Mouse (Mus musculus): ENCODE data around the gene Setd5.

Setd5 gene

DNA sequence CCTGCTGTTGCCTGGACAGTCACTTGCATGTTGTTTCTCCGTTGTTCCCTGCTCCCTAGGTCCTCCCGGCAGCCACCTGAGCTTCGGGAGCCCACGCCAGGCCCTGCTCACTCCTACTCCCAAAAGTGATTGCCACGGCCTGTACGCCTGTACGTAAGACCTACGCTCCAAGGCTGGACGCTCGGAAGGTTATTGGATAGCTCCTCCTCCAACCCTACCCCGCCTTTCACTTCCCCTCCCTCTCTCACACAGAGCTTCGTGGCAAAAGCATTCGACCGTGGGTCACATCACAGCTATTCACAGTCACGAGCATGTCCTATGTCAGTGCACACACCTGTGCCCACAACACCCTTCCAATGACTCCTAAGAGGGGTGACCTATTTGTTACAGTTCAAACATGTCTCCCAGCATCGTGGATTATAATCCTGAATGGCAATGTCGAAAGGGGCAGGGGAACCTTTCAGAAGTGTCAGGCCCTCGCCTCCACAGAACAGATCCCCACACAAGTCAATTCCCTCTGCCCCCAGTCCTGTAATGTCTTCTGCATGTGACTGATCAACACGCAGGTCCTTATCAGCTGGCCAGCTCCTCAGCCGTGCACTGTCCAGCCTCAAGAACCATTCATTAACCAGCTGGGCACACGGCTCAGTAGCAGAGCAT is 107.8 kb downstream of the Setd5 start:
- no peak for DNase-seq (ENCODE audit: low spot score in 2 of 2)

DNA sequence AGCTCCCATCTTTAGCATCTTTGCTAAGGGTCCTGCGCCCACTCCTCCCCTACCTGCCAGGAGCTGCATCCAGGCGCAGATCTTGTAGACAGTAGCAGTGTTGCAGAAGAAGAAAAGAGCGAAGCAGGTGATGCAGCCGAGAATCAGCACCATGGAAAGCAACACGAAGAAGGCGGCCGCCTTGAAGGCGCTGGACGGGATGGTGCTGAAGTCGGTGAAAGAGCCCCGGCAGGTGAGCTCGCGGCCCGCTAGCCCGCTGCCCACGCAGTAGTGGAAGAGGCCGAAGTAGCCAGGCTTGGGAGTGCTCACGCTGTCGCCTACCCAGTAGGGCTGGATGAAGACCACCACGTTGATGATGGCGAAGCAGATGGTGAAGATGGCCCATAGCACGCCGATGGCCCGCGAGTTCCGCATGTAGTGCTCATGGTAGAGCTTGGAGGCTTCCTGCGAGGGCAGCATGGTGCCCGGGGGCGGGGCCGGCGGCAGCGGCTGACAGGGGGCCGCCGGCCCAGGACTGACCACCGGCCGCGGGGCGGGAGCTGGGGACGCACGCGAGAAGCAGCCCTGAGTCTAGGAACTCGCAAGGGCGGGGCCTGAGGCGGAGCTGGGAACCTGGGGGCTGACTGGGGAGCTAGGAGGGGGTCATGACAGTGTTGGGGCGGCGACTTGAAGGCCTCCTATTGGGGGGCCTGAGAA is 116.7 kb downstream of the Setd5 start:
- peak in 1 of 2 experiments; percentile 30 for DNase-seq (ENCODE audit: low spot score in 2 of 2)

DNA sequence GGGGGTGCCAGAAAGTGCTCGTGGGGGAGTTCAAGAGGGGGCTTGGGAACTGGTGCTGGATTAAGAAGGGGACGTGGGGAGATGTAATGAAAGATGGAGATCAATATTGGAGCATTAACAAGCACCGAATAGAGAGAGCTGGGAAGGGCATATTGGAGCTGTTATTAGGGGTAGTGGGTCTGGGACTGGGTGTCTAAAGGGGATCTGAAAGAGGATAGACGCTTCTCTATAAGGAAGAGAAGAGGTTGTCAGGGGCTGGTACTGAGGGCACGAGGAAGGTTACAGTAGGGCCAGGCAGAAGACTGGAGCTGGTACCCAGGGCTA is 117.3 kb downstream of the Setd5 start:
- no peak for DNase-seq (ENCODE audit: low spot score in 2 of 2)

DNA sequence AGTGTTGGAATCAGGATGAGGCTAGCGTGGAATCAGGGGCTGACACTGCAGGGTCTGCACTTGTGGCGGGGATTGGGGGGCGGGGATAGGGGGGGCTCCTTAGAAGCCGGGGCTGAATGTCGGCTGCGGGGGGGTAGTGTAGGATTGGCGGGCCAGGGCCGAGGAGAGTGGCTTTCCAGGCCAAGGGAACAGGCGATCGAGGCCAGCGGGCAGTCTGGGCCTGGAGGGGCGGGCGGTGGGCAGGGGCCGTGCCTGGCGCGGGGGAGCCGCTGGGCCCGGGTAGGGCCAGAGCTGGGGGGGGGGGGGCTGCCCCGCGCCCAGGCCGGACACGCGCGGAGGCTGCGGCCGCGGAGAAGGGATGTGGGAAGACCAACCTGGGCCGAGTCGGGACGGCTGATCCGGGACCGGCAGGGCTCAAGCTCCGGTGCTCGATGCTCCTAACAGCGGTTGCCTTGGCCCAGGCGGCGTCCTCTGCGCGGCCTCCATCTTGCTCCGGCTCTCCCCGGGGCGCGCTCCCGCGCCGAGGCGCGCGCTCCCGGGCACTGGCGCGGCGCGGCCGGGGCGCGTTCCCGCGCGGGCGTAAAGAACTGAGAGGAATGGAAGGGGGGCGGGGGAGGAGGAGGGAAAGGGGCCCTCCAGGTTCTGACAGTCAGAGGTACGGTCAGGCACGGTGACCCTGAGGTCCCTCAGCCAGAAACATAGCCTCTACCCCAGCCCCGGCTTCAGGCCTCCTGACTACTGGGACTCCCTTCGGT is 117.9 kb downstream of the Setd5 start, which contains the start of gene Lhfpl4:
Gene Lhfpl4 (minus strand): TSS at position 544 of the 755 bp plus-strand sequence.
- DNase-seq (ENCODE audit: low spot score in 2 of 2) = peak; percentile 46 to 77

DNA sequence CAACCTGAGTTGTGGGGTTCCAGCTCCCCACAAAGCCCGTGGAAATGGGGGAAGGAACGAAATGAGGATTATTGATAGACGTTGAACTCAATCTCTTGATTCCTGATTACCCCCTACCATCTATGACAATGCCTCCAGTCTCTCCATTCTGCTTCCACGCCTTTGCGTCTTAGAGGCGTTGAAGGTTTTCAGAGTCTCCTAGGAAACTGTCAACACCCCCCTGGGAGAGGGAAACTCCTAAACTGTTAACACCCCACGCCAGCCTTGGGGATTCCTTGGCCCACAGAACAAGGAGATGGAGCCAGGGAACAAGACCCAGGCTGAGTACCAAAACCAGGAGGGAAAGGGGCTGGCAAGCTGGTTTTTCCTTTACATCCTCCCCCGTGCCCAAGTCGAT is 118.4 kb downstream of the Setd5 start:
- DNase-seq (ENCODE audit: low spot score in 2 of 2) = no peak
